Mouse (Mus musculus) activated CD4-positive, CD25-positive, alpha-beta regulatory T cell (primary cell): Measurements from ENCODE around the gene Spag6. TPM values are rescaled to one million over a fixed set of nuclear protein-coding genes. Genes with fewer than 3 reads are reported as not detected.

Source experiments
- polyA plus RNA-seq, 2 experiments: library from polyadenylated mRNA; unstranded; fragments of 100-300 nt; shearing (Covaris generic); gene quantifications; one replicate each; pipeline ENCODE4 v1.2.1; 2017

Gene Spag6
- polyA plus RNA-seq: under 1 TPM in 1 of 2 experiments, not detected in 1; 0.76 TPM

DNA sequence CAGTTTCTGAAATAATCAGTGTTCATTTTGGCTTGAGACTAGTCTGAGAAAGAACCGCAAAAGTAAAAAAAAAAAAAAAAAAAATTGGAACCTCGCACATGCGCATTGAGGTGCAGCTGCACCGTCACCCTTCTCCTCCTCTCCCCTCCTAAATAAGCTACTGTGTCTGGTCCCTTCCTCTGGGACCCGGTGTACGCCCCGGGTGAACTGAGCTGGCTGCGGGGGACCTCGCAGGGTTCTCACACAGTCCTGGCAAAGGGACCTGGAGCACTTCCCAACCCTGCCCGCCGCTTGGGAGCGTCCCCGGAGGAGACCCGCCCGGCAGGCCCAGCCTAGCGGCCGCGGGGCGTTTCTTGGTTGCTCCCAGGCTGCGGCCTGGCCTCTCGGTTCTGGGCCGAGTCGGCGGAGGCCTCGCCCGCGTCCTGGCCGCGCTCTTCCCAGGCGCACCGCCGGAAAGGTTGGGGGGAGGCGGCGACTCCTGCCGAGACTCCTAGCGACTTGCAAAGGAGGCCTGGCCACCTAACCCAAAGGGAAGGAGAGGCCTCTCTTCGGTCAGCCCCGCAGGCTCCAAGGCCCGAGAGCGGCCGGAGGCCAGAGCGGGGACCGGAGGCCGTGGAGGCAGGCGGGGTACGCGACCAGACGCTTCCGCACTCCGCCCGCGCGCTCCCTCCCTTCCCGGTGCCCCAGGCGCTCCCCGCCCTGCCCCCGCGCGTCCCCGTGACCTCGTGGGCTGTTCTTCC is at the start of gene Spag6:
Gene Spag6, plus strand, starts transcription at position 162 of the 740 bp plus-strand sequence.

DNA sequence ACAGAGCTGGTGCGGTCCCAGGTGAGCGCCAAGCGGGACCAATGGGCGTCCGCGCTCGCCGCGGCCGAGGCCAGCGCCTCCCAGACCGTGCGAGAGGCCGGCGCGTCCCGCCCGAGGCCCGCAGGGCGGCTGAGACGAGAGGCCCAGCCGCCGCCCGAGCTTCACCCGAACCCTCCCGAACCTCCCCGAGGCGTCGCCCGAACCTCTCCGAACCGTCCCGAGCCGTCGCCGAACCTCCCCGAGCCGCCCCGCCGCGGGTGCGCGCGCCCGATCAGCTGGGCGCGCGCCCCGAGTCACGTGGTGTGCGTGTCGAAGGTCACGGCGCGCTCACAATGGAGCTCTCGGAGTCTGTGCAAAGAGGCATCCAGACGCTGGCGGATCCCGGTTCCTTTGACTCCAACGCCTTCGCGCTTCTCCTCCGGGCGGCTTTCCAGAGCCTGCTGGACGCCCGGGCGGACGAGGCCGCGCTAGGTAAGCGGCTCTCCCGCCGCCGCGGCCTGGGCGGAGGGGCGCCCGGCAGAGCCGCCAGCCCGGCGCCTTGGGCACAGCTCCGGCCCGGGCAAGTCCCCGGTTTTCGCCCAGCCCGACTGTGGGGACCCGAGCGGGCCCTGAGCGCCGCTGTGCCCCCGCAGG is 21.6 kb upstream of the Spag6 start, which contains the start of gene Commd3:
Gene Commd3, plus strand, starts transcription at position 252 of the 633 bp plus-strand sequence.

DNA sequence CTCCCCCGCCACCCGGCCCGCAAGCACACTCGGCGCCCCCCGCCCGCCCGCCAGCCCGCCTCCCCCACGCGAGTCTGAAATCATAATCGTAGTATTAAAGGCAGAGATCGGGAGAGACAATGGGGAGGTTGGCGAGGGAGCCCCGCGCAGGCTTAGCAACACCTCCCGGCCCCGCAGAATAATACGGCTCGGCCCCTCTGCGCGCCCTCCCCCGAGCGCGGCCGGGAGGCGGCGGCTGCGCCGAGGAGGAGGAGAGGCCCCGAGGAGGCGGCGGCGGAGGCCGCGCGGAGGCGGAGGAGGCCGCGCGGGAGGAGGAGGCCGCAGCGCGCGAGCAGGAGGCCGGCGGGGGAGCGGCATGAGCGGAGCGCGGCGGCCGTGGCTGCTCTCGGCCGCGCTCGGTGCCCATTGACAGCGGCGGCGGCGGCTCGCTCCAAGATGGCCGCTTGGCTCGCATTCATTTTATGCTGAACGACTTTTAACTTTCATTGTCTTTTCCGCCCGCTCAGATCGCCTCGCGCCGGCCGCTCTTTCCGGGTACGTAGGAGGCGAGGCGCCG is 16.8 kb upstream of the Spag6 start, which contains the start of gene Bmi1:
Gene Bmi1, plus strand, starts transcription at position 83 of the 556 bp plus-strand sequence.

Other genes with a start within 250 kb of the Spag6 start
- gene Commd3, start 21.6 kb upstream of the Spag6 start, polyA plus RNA-seq: 100 to 1,000 TPM; 192 to 230 TPM
- gene Bmi1, start 17.0 kb upstream of the Spag6 start, polyA plus RNA-seq: 10 to 100 TPM; 42.5 to 54.8 TPM